Mouse (Mus musculus) left cerebral cortex, adult 8-10 months (tissue): ENCODE data around the gene Rbm3. TPM values are rescaled to one million over a fixed set of nuclear protein-coding genes. Genes with fewer than 3 reads are reported as not detected.
"Not testable (repeated sequence)": the region's sequence is repeated elsewhere in the genome, so short reads cannot be mapped to it uniquely, and the experiment has no call there.

ENCODE experiments used
- DNase-seq, 2 experiments: peaks; one replicate each; pipeline ENCODE4 v3.0.0; 2022; ENCODE audit warnings: low spot score in 2 of 2
- total RNA-seq, 4 experiments: library from RNA; stranded (reverse); gene quantifications; 2 replicates each; pipeline ENCODE4 v1.2.4; 2022

The Rbm3 gene
- total RNA-seq, 4 experiments from 2014 or later = 134 to 198 (median 155) TPM

DNA sequence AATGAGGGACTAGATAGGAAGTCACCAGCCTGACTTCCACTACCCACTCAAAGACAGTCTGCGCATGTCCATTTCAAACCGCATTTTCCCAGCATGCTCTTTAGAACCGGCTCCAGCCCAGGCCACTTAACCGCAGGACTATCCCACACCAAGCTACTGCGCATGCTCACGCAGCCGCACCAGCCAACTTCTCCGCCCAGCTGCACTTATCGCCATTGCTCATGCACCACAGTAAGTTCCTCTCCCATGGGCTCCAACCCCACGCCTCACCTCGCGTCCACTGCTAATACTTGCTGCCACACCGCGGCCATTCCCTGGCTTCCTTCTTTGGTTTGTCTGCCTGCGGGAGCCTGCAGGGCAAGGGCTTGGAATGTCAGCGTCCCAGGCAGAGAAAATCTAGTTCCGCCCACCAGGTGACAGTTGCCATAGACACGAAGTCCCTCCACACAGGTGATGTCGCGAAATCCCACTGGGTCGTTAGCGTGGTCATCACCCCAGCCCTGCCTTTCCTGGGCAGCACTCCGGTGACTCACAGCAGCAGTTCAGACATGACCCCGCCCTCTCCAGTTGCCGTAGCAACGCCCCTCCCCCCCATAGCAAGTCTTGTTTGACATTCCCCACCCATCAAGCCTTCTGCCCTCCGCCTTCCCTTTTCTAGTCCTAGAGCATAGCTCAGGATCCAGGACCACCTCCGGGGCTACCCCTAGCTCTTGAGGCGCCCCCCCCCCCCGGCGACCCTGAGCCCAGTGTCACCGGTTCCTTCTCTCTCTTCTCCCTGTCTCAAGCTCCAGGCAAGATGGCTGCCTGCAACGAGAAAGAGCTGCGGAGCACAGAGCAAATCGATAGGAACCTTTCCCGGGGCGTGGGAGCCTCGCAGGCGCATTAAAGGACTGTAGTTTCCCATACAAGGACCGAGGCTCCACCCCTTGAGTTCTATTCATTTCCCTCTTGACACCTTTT, 13.4 kb downstream of the Rbm3 start, which contains the start of gene Wdr13:
Gene Wdr13, minus strand, starts transcription at position 876 of the 960 bp plus-strand sequence.
- DNase-seq = peak; percentile 76 to 91

DNA sequence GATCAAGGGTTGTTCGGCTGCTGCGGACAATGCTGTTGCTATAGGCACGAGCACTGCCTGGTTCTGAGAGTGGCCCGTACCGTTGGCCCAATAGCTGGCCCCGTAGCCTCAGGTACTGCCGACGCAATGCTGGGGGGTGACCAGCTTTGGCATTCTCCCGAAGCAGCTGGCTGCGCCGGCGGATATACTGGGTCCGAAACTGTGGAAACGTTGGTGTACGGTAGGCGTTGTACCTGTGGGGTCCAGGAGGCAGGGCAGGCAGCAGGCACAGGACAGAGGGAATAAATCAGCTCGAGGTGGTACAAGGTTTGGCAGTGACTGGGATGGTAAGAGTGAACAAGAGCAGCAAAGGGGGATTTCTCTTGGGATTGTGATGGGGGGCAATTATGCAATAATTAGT, 14.3 kb downstream of the Rbm3 start:
- no peak for DNase-seq

DNA sequence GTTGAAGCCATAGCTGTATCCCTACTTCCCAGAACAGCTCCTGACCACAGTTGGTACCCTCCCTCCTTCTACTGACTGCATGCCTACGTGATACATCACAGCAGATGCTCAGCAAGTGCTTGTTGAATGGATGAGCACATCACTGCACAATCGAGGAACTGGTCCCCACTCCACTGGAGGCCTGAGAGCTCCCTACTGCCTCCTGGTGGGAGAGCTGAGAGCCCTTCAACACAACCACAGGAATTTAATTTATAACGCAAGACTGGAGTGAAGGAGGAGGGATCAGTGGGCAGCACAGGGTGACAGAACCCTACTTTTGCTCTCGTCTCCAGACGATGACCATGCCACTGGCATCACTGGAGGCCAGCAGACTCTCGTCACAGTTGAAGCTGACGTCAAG, 20.4 kb downstream of the Rbm3 start:
- no peak for DNase-seq

DNA sequence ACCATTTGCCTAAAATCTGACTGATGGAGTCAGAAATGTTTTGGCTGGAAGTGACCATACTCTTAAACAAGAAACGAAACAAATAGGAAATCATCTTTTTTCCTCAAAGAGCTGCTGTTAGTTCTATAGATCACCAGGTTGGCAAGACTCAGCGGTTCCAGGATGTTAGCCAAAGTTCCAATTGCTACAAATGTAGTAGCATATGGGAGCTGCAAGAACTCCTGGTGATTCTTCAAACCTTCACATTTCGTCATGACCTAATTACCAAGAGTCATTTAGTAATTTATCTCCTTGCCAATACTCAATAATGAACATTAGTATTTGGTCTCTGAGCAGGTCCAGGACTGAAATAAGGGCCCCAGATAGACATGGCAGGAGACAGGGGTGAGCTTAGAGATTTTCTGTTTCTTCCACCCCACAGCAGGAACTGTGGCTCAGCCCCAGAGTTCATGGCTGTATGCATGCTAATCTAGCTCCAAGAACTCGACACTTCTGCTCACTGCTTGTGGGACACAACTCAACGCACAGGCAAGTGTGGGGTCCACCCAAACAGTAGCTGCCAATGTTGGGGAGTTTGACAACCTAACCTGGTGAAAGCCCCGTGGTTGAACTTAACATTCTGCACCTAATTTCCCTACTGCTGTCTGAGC, 21.7 kb downstream of the Rbm3 start:
- no peak for DNase-seq

GRCm38 (mm10) chrX:8117264-8117663, 28.4 kb downstream of the Rbm3 start:
- DNase-seq = no peak

DNA sequence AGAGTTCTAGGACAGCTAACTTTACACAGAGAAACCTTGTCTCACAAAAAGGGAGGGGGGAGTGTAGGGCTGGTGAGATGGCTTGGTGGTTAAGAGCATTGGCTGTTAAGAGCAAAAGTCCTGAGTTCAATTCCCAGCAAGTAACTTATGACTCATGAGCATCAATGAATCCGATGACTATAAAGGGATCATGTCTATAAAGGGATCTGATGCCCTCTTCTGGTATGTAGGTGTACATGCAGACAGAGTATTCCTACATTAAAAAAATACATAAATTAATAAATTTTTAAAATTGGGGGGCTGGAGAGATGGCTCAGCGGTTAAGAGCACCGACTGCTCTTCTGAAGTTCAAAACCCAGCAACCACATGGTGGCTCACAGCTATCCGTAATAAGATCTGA, 30.4 kb downstream of the Rbm3 start:
- DNase-seq = no peak

GRCm38 (mm10) chrX:8105019-8105418, 40.7 kb downstream of the Rbm3 start:
- DNase-seq = no peak

DNA sequence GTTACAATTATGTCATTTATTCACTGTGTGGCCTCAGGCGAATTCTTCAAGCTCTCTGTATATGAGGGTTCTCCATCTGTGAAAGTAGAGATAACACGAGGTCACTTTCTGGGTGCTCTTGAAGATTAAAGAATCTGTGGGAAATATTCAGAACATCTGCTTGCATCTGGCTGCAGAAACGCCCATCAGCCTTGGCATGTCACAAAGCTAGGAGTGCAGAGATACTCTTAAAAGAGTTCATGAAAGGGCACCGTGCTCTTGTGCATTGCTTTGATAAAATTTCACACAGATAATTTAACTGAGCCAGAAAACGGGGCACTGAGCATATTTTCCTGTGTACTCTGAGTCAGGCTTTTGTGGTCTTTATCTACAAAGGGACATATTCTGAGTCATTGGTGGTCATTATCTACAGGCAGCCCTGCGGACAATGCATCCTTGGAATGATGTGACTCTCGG, 43.4 kb downstream of the Rbm3 start:
- no peak for DNase-seq

DNA sequence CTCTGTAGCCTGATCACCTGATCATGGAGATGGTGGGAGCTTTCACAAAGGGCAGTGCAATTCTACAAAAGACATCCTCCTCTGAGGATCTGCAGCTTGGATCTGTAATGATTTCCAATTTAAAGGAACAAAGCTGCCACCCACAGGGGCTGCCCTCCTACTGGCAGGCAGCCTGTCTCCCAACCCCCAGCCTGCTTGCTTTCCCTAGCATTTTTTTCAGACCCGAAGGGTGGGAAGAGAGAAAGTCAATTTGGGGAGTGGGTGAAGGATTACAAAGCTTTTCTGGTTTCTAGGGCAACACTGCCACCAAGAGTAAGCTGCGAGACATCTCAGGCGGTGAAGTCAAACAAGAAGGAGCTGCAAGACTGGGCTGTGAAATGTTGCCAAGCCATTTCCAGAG, 44.7 kb downstream of the Rbm3 start:
- peak; percentile 18 to 50 for DNase-seq

DNA sequence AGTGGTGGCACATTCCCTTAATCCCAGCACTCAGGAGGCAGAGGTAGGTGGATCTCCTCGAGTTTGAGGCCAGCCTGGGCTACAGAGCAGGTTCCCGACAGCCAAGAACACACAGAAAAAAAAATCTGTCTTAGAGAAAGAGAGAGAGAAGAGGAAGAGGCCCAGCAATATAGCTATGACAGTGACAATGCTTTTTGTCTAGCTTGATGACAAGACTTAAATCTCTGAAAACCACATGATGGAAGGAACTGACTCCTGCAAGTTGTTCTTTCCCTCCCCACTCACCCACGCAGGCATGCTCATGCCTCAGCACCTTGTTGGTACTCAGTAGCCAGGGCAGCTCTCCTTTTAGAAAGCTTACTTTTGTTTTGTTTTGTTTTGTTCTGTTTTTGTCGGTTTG, 46.2 kb downstream of the Rbm3 start:
- DNase-seq = no peak

DNA sequence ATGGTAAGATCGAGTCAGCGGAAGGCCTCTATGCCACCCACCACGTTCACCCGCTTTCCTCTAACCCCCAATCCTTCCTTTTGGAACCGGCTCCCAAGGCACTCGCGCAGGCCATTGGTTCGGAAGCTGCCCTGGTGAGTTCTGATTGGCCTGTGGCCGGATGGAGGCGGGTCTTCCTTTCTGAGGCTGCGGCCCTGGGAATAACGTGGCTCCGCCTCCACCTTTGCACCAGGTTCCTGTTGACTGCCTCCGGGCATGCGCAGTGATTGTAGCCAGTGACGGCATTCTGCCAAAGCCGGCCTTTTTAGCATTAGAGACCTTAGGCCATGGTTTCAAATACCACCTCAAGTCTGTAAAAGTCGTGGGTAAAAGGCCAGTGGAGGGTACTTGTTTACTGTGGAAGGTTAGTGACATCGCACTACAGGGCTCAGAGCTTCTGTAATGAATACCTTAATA, 48.9 kb downstream of the Rbm3 start:
- peak; percentile 87 to 96 for DNase-seq

GRCm38 (mm10) chrX:8096068-8096786, 49.5 kb downstream of the Rbm3 start:
- DNase-seq = peak in 1 of 2 experiments; percentile 86

- DNase-seq = peak in 1 of 2 experiments; percentile 4
These were observed 50.1 kb downstream of the Rbm3 start for GRCm38 (mm10) chrX:8095546-8095945.

DNA sequence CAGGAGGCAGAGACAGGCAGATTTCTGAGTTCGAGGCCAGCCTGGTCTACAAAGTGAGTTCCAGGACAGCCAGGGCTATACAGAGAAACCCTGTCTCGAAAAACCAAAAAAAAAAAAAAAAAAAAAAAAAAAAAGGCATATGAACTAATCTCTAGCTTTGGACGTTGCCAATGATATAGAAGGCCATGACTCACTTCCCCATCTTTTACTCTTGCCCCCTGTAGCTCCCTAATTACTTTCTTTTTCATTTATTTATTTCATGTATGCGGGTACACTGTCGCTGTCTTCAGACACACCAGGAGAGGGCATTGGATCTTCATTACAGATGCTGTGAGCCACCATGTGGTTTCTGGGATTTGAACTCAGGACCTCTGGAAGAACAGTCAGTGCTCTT, 54.7 kb downstream of the Rbm3 start:
- not testable (repeated sequence) for DNase-seq

GRCm38 (mm10) chrX:8090346-8090953, 55.2 kb downstream of the Rbm3 start, which contains the start of gene Was:
TSS of gene Was (minus strand) at chrX:8090498.
- DNase-seq = no peak

- no peak for DNase-seq
These were observed 55.9 kb downstream of the Rbm3 start for GRCm38 (mm10) chrX:8089746-8090145.

Other genes starting within 250 kb of the Rbm3 start
- gene Pqbp1, start 246.6 kb downstream of the Rbm3 start, total RNA-seq = 10 to 100 TPM; 79.2 to 89.9 (median 84.2) TPM
- gene Timm17b, start 246.5 kb downstream of the Rbm3 start, total RNA-seq = 10 to 100 TPM; 22.9 to 33.3 (median 29.3) TPM
- not detected for gene Gm10491, start 238.0 kb downstream of the Rbm3 start, total RNA-seq
- 1 to 10 TPM in 1 of 4 experiments, not detected in 3; 1.4 TPM for gene Gm10490, start 236.3 kb downstream of the Rbm3 start, total RNA-seq
- 100 to 1,000 TPM; 412 to 461 (median 441) TPM for gene Pcsk1n, start 226.1 kb downstream of the Rbm3 start, total RNA-seq
- not detected for gene Eras, start 217.3 kb downstream of the Rbm3 start, total RNA-seq
- 10 to 100 TPM; 45.1 to 52.4 (median 46.9) TPM for gene Hdac6, start 198.0 kb downstream of the Rbm3 start, total RNA-seq
- not detected for gene Gata1, start 167.8 kb downstream of the Rbm3 start, total RNA-seq
- 1 to 10 TPM in 2 of 4 experiments, under 1 TPM in 1, not detected in 1; 0.63 to 1.2 (median 1.1) TPM for gene Glod5, start 127.4 kb downstream of the Rbm3 start, total RNA-seq
- 10 to 100 TPM; 24.7 to 27.5 (median 26.6) TPM for gene Suv39h1, start 71.1 kb downstream of the Rbm3 start, total RNA-seq
- gene Was, start 55.4 kb downstream of the Rbm3 start, total RNA-seq = 1 to 10 TPM in 3 of 4 experiments, under 1 TPM in 1; 0.82 to 3.6 (median 2.0) TPM
- gene Wdr13, start 13.0 kb downstream of the Rbm3 start, total RNA-seq = 100 to 1,000 TPM; 176 to 202 (median 193) TPM
- gene Tbc1d25, start 30.3 kb upstream of the Rbm3 start, total RNA-seq = 10 to 100 TPM; 12.7 to 15.0 (median 14.8) TPM
- gene Ebp, start 47.6 kb upstream of the Rbm3 start, total RNA-seq = 10 to 100 TPM; 27.4 to 35.9 (median 33.1) TPM
- gene Porcn, start 60.6 kb upstream of the Rbm3 start, total RNA-seq = 10 to 100 TPM; 66.0 to 71.8 (median 70.8) TPM
- gene Ftsj1, start 106.5 kb upstream of the Rbm3 start, total RNA-seq = 10 to 100 TPM; 21.8 to 24.3 (median 23.1) TPM
- gene Slc38a5, start 125.3 kb upstream of the Rbm3 start, total RNA-seq = 1 to 10 TPM; 3.0 to 4.2 (median 3.7) TPM
- not detected for gene Ssxb10, start 181.5 kb upstream of the Rbm3 start, total RNA-seq
- not detected for gene Ssxb9, start 221.1 kb upstream of the Rbm3 start, total RNA-seq